Mouse (Mus musculus): ENCODE measurements around the gene Arhgap27.
A peak's percentile ranks its signal among the peaks of the same experiment; 100 is the strongest.

Arhgap27 gene

GRCm38 (mm10) chr11:103356938-103357670 is 6.4 kb downstream of the Arhgap27 start:
- DNase-seq (ENCODE audit: extremely low spot score, low spot score) = no peak

GRCm38 (mm10) chr11:103356032-103356571 is 7.4 kb downstream of the Arhgap27 start:
- DNase-seq (ENCODE audit: extremely low spot score, low spot score) = no peak

GRCm38 (mm10) chr11:103355251-103355650 is 8.2 kb downstream of the Arhgap27 start:
- no peak for DNase-seq (ENCODE audit: extremely low spot score, low spot score)

GRCm38 (mm10) chr11:103354033-103354432 is 9.5 kb downstream of the Arhgap27 start:
- DNase-seq (ENCODE audit: extremely low spot score, low spot score) = no peak

GRCm38 (mm10) chr11:103352239-103352814 is 11.2 kb downstream of the Arhgap27 start:
- no peak for DNase-seq (ENCODE audit: extremely low spot score, low spot score)

GRCm38 (mm10) chr11:103350711-103351315 is 12.7 kb downstream of the Arhgap27 start:
- no peak for DNase-seq (ENCODE audit: extremely low spot score, low spot score)

GRCm38 (mm10) chr11:103349699-103350098 is 13.8 kb downstream of the Arhgap27 start:
- DNase-seq (ENCODE audit: extremely low spot score, low spot score) = no peak

GRCm38 (mm10) chr11:103346657-103347056 is 16.8 kb downstream of the Arhgap27 start:
- no peak for DNase-seq (ENCODE audit: extremely low spot score, low spot score)

GRCm38 (mm10) chr11:103346236-103346635 is 17.3 kb downstream of the Arhgap27 start:
- DNase-seq (ENCODE audit: extremely low spot score, low spot score) = no peak

GRCm38 (mm10) chr11:103345408-103346091 is 17.9 kb downstream of the Arhgap27 start:
- no peak for DNase-seq (ENCODE audit: extremely low spot score, low spot score)

GRCm38 (mm10) chr11:103344494-103345332 is 18.8 kb downstream of the Arhgap27 start:
- no peak for DNase-seq (ENCODE audit: extremely low spot score, low spot score)

GRCm38 (mm10) chr11:103343881-103344280 is 19.6 kb downstream of the Arhgap27 start:
- no peak for DNase-seq (ENCODE audit: extremely low spot score, low spot score)

- no peak for DNase-seq (ENCODE audit: extremely low spot score, low spot score)
Measured at GRCm38 (mm10) chr11:103343063-103343462, 20.4 kb downstream of the Arhgap27 start.

- no peak for DNase-seq (ENCODE audit: extremely low spot score, low spot score)
Measured at GRCm38 (mm10) chr11:103340677-103341076, 22.8 kb downstream of the Arhgap27 start.

- no peak for DNase-seq (ENCODE audit: extremely low spot score, low spot score)
Measured at GRCm38 (mm10) chr11:103340130-103340529, 23.4 kb downstream of the Arhgap27 start.

- peak; percentile 31 for DNase-seq (ENCODE audit: extremely low spot score, low spot score)
Measured at GRCm38 (mm10) chr11:103339414-103340119, 23.9 kb downstream of the Arhgap27 start.

GRCm38 (mm10) chr11:103338671-103339070 is 24.8 kb downstream of the Arhgap27 start:
- DNase-seq (ENCODE audit: extremely low spot score, low spot score) = no peak

- DNase-seq (ENCODE audit: extremely low spot score, low spot score) = no peak
Measured at GRCm38 (mm10) chr11:103338119-103338518, 25.4 kb downstream of the Arhgap27 start.

GRCm38 (mm10) chr11:103337180-103337579 is 26.3 kb downstream of the Arhgap27 start:
- DNase-seq (ENCODE audit: extremely low spot score, low spot score) = no peak

- no peak for DNase-seq (ENCODE audit: extremely low spot score, low spot score)
Measured at GRCm38 (mm10) chr11:103335561-103335960, 27.9 kb downstream of the Arhgap27 start.

Data from neural tube, embryonic 10.5 days (tissue).